Mouse (Mus musculus) embryonic facial prominence, embryonic 15.5 days (tissue): ENCODE measurements around the gene Cep41. TPM values are rescaled to one million over a fixed set of nuclear protein-coding genes. Genes with fewer than 3 reads are reported as not detected.

Experiments used
- ATAC-seq: fragments of 200-750 bp; cut with Nextera tagmentation; 2 replicates; pipeline ENCODE4 v1.8.0; 2017; ENCODE audit warnings: low read depth, moderate TSS enrichment; ENCODE audit not compliant: insufficient number of reproducible peaks, low FRiP score, low TSS enrichment
- H3K27ac ChIP-seq: fragments of 300-500 bp; sonication (generic); replicated peaks from 2 replicates; pipeline ENCODE4 v1.5.1; 2015; ENCODE audit warnings: mild to moderate bottlenecking, inconsistent platforms
- H3K27me3 ChIP-seq: fragments of 300-500 bp; sonication (generic); 2 replicates; pipeline ENCODE4 v1.6.1; 2015; ENCODE audit warnings: inconsistent platforms
- H3K36me3 ChIP-seq: fragments of 300-500 bp; sonication (generic); 2 replicates; pipeline ENCODE4 v1.6.1; 2015; ENCODE audit warnings: mild to moderate bottlenecking, inconsistent platforms
- H3K4me1 ChIP-seq: fragments of 300-500 bp; sonication (generic); 2 replicates; pipeline ENCODE4 v1.6.1; 2015; ENCODE audit warnings: inconsistent platforms
- H3K4me2 ChIP-seq: fragments of 300-500 bp; sonication (generic); replicated peaks from 2 replicates; pipeline ENCODE4 v1.6.1; 2015; ENCODE audit warnings: mild to moderate bottlenecking, inconsistent platforms
- H3K4me3 ChIP-seq: fragments of 300-500 bp; sonication (generic); replicated peaks from 2 replicates; pipeline ENCODE4 v1.5.1; 2015; ENCODE audit warnings: mild to moderate bottlenecking, inconsistent platforms
- H3K9ac ChIP-seq: fragments of 300-500 bp; sonication (generic); 2 replicates; pipeline ENCODE4 v1.6.1; 2015; ENCODE audit warnings: inconsistent platforms
- H3K9me3 ChIP-seq: fragments of 300-500 bp; sonication (generic); replicated peaks from 2 replicates; pipeline ENCODE4 v1.6.1; 2016; ENCODE audit warnings: inconsistent platforms
- WGBS: fragments of 180-500 bp; shearing (Covaris S2); methylation state at CpG from one replicate; pipeline ENCODE4 v1.1.7; 2015; 5-methylcytosine and 5-hydroxymethylcytosine counted together
- polyA plus RNA-seq: library from polyadenylated mRNA; unstranded; fragments of >200 nt; fragmentation: Nextera tagmentation; extraction: Ambion mirVana; gene quantifications from 2 replicates; pipeline ENCODE4 v1.2.1, GENCODE M21; 2015

The Cep41 gene
- polyA plus RNA-seq, 1 experiment from 2014 or later = 33.1 TPM

GRCm38 (mm10) chr6:30710371-30711364 lies 17.1 kb upstream of the Cep41 start:
- 52% methylated on average over 25 of the region's 25 CpGs for WGBS
- no peak overlapping the region for H3K27ac ChIP-seq
- no peak overlapping the region for H3K4me2 ChIP-seq
- no peak overlapping the region for H3K9ac ChIP-seq
- peaks cover 9% of the 10 kb centered on the region for H3K4me1 ChIP-seq
- no peak for ATAC-seq
- no peak overlapping the region for H3K4me3 ChIP-seq
- no peaks in the 10 kb centered on the region for H3K27me3 ChIP-seq
- no peaks in the 10 kb centered on the region for H3K9me3 ChIP-seq
- no peaks in the 10 kb centered on the region for H3K36me3 ChIP-seq

DNA sequence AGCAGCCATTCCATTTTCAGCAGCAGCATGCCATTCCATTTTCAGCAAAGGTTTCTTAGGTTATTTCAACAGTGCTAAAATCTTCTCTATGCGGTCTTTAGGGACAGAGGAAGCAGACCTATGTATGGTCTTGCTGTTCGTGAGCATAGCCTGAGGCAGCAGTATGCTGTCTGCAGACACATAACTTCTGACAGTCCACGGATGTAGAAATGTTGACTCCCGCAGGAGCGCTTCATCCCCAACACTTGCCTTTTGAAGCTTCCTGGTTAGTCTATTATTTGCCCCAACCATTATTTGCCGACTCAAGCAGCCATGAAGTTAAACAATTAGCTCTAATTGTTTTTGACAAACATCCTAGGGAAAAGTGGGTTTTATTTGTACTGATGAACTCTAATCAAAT lies 15.6 kb upstream of the Cep41 start:
- no peak overlapping the region for H3K4me3 ChIP-seq
- H3K9ac ChIP-seq = no peak overlapping the region
- no peak overlapping the region for H3K27ac ChIP-seq
- no peaks in the 10 kb centered on the region for H3K27me3 ChIP-seq
- ATAC-seq = no peak
- WGBS = 29% methylated on average over 6 of the region's 6 CpGs
- H3K4me1 ChIP-seq = peaks cover 9% of the 10 kb centered on the region
- H3K9me3 ChIP-seq = no peaks in the 10 kb centered on the region
- H3K36me3 ChIP-seq = no peaks in the 10 kb centered on the region
- H3K4me2 ChIP-seq = no peak overlapping the region

DNA sequence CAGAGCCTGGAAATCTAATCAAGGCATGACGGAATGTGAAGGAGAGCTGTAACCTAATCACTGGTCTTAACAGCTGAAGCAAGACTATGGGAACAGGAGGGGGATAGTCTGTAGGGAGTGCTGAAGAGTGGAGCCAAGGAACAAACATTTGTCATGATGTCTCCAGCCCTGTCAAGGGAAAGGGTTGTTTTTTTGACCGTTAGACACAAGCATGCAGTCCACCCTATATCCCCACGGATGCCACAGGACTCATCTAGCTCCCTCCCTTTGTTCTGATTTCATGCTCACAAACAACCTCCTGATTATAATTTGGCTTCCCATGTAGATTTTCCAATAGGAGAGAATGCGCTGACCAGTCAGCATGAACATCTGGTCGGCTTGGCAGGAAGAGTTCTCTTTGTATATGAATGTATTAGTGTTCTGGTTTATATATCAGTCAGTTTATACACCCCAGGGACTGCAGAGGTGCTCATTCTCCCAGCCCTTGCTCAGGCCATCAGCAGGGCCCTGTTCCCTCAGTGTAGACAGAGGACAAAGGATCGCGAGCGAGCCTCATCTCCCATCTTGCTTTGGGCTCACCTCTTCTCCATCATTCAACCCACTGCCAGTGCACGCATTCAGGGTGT lies 10.5 kb upstream of the Cep41 start:
- Histone ChIP-seq H3K4me2 (no peak overlapping the region), H3K27ac (peak overlapping the region; percentile 71), H3K9ac (no peak overlapping the region), H3K36me3 (no peaks in the 10 kb centered on the region), H3K9me3 (no peaks in the 10 kb centered on the region), H3K4me3 (no peak overlapping the region), H3K4me1 (0 out of 2 replicates have a peak, but pooled peaks cover 5% of the 10 kb centered on the region), H3K27me3 (no peaks in the 10 kb centered on the region)
- WGBS = 72% methylated on average over 9 of the region's 9 CpGs
- ATAC-seq = peak; percentile 86

- 60% methylated on average over 6 of the region's 6 CpGs for WGBS
- Histone ChIP-seq H3K4me1 (0 out of 2 replicates have a peak, but pooled peaks cover 5% of the 10 kb centered on the region), H3K4me3 (no peak overlapping the region), H3K9me3 (no peaks in the 10 kb centered on the region), H3K27ac (peak overlapping the region; percentile 35), H3K36me3 (no peaks in the 10 kb centered on the region), H3K4me2 (no peak overlapping the region), H3K27me3 (no peaks in the 10 kb centered on the region), H3K9ac (no peak overlapping the region)
- no peak for ATAC-seq
Observed at GRCm38 (mm10) chr6:30703476-30703875, 9.9 kb upstream of the Cep41 start.

DNA sequence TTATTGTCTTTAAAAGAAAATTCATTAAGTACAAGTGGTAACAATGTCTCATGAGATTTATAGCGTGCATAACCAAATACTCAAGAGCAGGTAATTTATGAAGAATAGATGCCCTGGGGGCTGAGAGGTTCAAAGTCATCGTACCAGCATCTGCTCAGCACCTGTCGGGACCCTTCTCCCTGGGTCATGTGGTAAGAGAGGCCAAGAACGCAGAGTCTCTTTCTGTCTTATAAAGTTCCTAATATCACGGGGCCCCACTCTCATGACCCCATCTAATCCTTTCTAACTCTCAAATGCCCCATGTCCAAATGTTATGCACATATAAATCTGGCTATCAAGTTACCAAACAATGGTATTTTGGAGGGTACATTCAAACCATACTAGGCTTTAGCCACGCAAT lies 9.3 kb upstream of the Cep41 start:
- no peaks in the 10 kb centered on the region for H3K27me3 ChIP-seq
- H3K4me2 ChIP-seq = no peak overlapping the region
- H3K36me3 ChIP-seq = no peaks in the 10 kb centered on the region
- H3K4me1 ChIP-seq = 0 out of 2 replicates have a peak, but pooled peaks cover 5% of the 10 kb centered on the region
- 46% methylated on average over 6 of the region's 6 CpGs for WGBS
- no peaks in the 10 kb centered on the region for H3K9me3 ChIP-seq
- no peak overlapping the region for H3K27ac ChIP-seq
- no peak for ATAC-seq
- H3K4me3 ChIP-seq = no peak overlapping the region
- no peak overlapping the region for H3K9ac ChIP-seq

GRCm38 (mm10) chr6:30700182-30700581 lies 6.6 kb upstream of the Cep41 start:
- no peak for ATAC-seq
- WGBS = 45% methylated on average over 6 of the region's 6 CpGs
- H3K4me2 ChIP-seq = no peak overlapping the region
- no peaks in the 10 kb centered on the region for H3K36me3 ChIP-seq
- H3K4me3 ChIP-seq = no peak overlapping the region
- no peak overlapping the region for H3K9ac ChIP-seq
- H3K27me3 ChIP-seq = no peaks in the 10 kb centered on the region
- peak overlapping the region; percentile 28; the same call in 1 of the 2 replicates for H3K27ac ChIP-seq
- H3K4me1 ChIP-seq = 0 out of 2 replicates have a peak, but pooled peaks cover 5% of the 10 kb centered on the region
- no peaks in the 10 kb centered on the region for H3K9me3 ChIP-seq

- Histone ChIP-seq H3K27ac (peak overlapping the region; percentile 78), H3K9ac (no peak overlapping the region), H3K4me1 (peaks cover 13% of the 10 kb centered on the region; the same call in 1 of the 2 replicates), H3K36me3 (no peaks in the 10 kb centered on the region), H3K4me3 (no peak overlapping the region), H3K9me3 (no peaks in the 10 kb centered on the region), H3K4me2 (no peak overlapping the region), H3K27me3 (no peaks in the 10 kb centered on the region)
- 68% methylated on average over 4 of the region's 4 CpGs for WGBS
- ATAC-seq = no peak
Observed at GRCm38 (mm10) chr6:30698036-30698435, 4.5 kb upstream of the Cep41 start.

DNA sequence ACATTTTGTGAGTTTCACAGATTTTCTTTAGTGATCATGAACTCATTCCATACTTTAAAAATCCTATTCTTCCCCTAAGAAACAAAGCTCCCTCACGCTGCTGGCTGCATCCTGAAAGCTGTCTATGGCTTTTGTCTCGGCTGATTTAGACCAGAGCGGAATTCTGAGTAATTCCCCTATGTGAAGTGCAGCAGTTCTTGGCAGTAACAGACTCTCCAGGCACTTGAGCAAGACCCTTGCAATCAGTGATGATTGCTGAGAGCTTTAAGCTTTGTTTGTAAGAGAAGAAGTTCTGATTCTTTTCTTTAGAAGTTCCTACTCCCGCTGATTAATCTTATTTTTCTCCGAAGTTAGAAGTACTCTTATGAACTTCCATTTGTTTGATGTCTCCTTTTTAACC lies 3.9 kb upstream of the Cep41 start:
- no peak for ATAC-seq
- no peaks in the 10 kb centered on the region for H3K9me3 ChIP-seq
- H3K27ac ChIP-seq = peak overlapping the region; percentile 78
- no peak overlapping the region for H3K9ac ChIP-seq
- H3K27me3 ChIP-seq = no peaks in the 10 kb centered on the region
- H3K4me1 ChIP-seq = peaks cover 19% of the 10 kb centered on the region; the same call in 1 of the 2 replicates
- H3K36me3 ChIP-seq = no peaks in the 10 kb centered on the region
- WGBS = 30% methylated on average over 5 of the region's 5 CpGs
- no peak overlapping the region for H3K4me3 ChIP-seq
- H3K4me2 ChIP-seq = no peak overlapping the region

- Histone ChIP-seq H3K27me3 (no peaks in the 10 kb centered on the region), H3K4me1 (peaks cover 16% of the 10 kb centered on the region; the same call in 1 of the 2 replicates), H3K9me3 (no peaks in the 10 kb centered on the region), H3K9ac (no peak overlapping the region), H3K4me3 (no peak overlapping the region), H3K36me3 (no peaks in the 10 kb centered on the region), H3K4me2 (no peak overlapping the region), H3K27ac (no peak overlapping the region)
- 94% methylated on average over 8 of the region's 8 CpGs for WGBS
- no peak for ATAC-seq
Observed at GRCm38 (mm10) chr6:30695124-30695523, 1.6 kb upstream of the Cep41 start.

- Histone ChIP-seq H3K27ac (0 out of 2 replicates have a peak overlapping the region, but pooled peaks have one; percentile 95), H3K4me1 (peaks cover 16% of the 10 kb centered on the region; the same call in 1 of the 2 replicates), H3K27me3 (no peaks in the 10 kb centered on the region), H3K36me3 (no peaks in the 10 kb centered on the region), H3K4me2 (peak overlapping the region; percentile 66), H3K9ac (no peak overlapping the region), H3K4me3 (peak overlapping the region; percentile 64), H3K9me3 (no peaks in the 10 kb centered on the region)
- ATAC-seq = no peak
- WGBS = 34% methylated on average over 6 of the region's 6 CpGs
Observed at GRCm38 (mm10) chr6:30694209-30694608, 660 bp upstream of the Cep41 start.

GRCm38 (mm10) chr6:30692826-30693225 lies 723 bp downstream of the Cep41 start:
- 69% methylated on average over 5 of the region's 5 CpGs for WGBS
- peak overlapping the region; percentile 71 for H3K9ac ChIP-seq
- H3K36me3 ChIP-seq = no peaks in the 10 kb centered on the region
- no peaks in the 10 kb centered on the region for H3K27me3 ChIP-seq
- H3K4me3 ChIP-seq = peak overlapping the region; percentile 64
- H3K27ac ChIP-seq = peak overlapping the region; percentile 95
- peaks cover 16% of the 10 kb centered on the region; the same call in 1 of the 2 replicates for H3K4me1 ChIP-seq
- no peaks in the 10 kb centered on the region for H3K9me3 ChIP-seq
- peak overlapping the region; percentile 66 for H3K4me2 ChIP-seq
- ATAC-seq = no peak
